Mouse (Mus musculus) CH12.LX (cell line): ENCODE results near the gene Rnf115. TPM values are rescaled to one million over a fixed set of nuclear protein-coding genes. Genes with fewer than 3 reads are reported as not detected.

Experiments
- DNase-seq: peaks from one replicate; pipeline ENCODE4 v3.0.0-alpha.2; 2013; ENCODE audit errors: extremely low read depth
- H3K27ac ChIP-seq: 2 replicates; pipeline ENCODE4 v1.5.1; 2012; ENCODE audit warnings: low read depth, mild to moderate bottlenecking, control low read depth, moderate library complexity; ENCODE audit not compliant: insufficient read depth
- H3K27me3 ChIP-seq: replicated peaks from 2 replicates; pipeline ENCODE3; 2012; ENCODE audit warnings: inconsistent platforms
- H3K36me3 ChIP-seq, 2 experiments: replicated peaks in 1 of 2; 2 replicates each; pipeline versions ENCODE3 to v1.6.1; 2012; ENCODE audit warnings: inconsistent platforms in 1 of 2, low read length in 1 of 2, mild to moderate bottlenecking in 1 of 2, mixed read lengths in 1 of 2, moderate library complexity in 1 of 2; ENCODE audit not compliant: control insufficient read depth in 1 of 2, insufficient read depth in 1 of 2
- H3K4me1 ChIP-seq, 2 experiments: 2 replicates each; pipeline ENCODE4 v1.6.1; 2012; ENCODE audit warnings: inconsistent platforms in 1 of 2, moderate library complexity in 1 of 2; ENCODE audit not compliant: insufficient read depth in 2 of 2, control insufficient read depth in 1 of 2
- H3K4me2 ChIP-seq: 2 replicates; pipeline ENCODE4 v1.6.1; 2012; ENCODE audit warnings: low read depth, mild to moderate bottlenecking, control low read depth; ENCODE audit not compliant: poor library complexity, insufficient read depth, severe bottlenecking
- H3K4me3 ChIP-seq, 3 experiments: fragments of 150-350 bp in 1 of 3; sonication (generic) in 1 of 3; replicated peaks in 1 of 3; 2 replicates each; pipeline versions ENCODE3 to v1.5.1; 2011 to 2012; ENCODE audit warnings: low read depth in 2 of 3, low read length in 2 of 3, mild to moderate bottlenecking in 2 of 3, moderate library complexity in 2 of 3, control low read depth in 1 of 3, improper control_type of control experiment in 1 of 3, inconsistent platforms in 1 of 3, mixed read lengths in 1 of 3; ENCODE audit not compliant: poor library complexity in 1 of 3
- H3K79me2 ChIP-seq: replicated peaks from 2 replicates; pipeline ENCODE4 v1.6.1; 2012; ENCODE audit warnings: mild to moderate bottlenecking, moderate library complexity; ENCODE audit not compliant: control insufficient read depth, poor library complexity, insufficient read depth, severe bottlenecking; ENCODE audit errors: extremely low read depth
- H3K9ac ChIP-seq: 2 replicates; pipeline ENCODE4 v1.6.1; 2012; ENCODE audit warnings: low read depth, mild to moderate bottlenecking, control low read depth, moderate library complexity; ENCODE audit not compliant: insufficient read depth
- H3K9me3 ChIP-seq: replicated peaks from 2 replicates; pipeline ENCODE3; 2012; ENCODE audit warnings: low read length, inconsistent platforms, mixed read lengths
- BHLHE40 ChIP-seq: IDR thresholded peaks from 2 replicates; pipeline ENCODE4 v1.6.1; 2011; ENCODE audit warnings: mild to moderate bottlenecking, low read depth, low read length, improper control_type of control experiment
- CHD2 ChIP-seq: IDR thresholded peaks from 2 replicates; pipeline ENCODE4 v1.6.1; 2011; ENCODE audit warnings: low read length, improper control_type of control experiment
- CTCF ChIP-seq, 2 experiments: IDR thresholded peaks in 1 of 2; conservative IDR thresholded peaks in 1 of 2; 2 replicates each; pipeline ENCODE4 v1.5.1; 2011 to 2012; ENCODE audit warnings: low read depth in 2 of 2, low read length in 2 of 2, improper control_type of control experiment in 1 of 2, inconsistent platforms in 1 of 2, mild to moderate bottlenecking in 1 of 2, moderate library complexity in 1 of 2
- E2F4 ChIP-seq: IDR thresholded peaks from 2 replicates; pipeline ENCODE4 v1.6.1; 2011; ENCODE audit warnings: low read depth, low read length, improper control_type of control experiment; ENCODE audit not compliant: insufficient replicate concordance
- ELF1 ChIP-seq: IDR thresholded peaks from 2 replicates; pipeline ENCODE4 v1.6.1; 2014; ENCODE audit warnings: low read depth, mild to moderate bottlenecking, inconsistent platforms, low read length, improper control_type of control experiment
- GABPA ChIP-seq: IDR thresholded peaks from 2 replicates; pipeline ENCODE4 v1.6.1; 2012; ENCODE audit warnings: low read depth, low read length, improper control_type of control experiment, inconsistent platforms; ENCODE audit not compliant: insufficient replicate concordance
- IRF4 ChIP-seq: IDR thresholded peaks from 2 replicates; pipeline ENCODE4 v1.6.1; 2014; ENCODE audit warnings: low read depth, mild to moderate bottlenecking, inconsistent platforms, low read length, improper control_type of control experiment
- JUND ChIP-seq: conservative IDR thresholded peaks from 2 replicates; pipeline ENCODE4 v1.6.1; 2011; ENCODE audit warnings: low read depth, low read length, improper control_type of control experiment
- KAT2A ChIP-seq: IDR thresholded peaks from 2 replicates; pipeline ENCODE4 v1.6.1; 2012; ENCODE audit warnings: low read length, improper control_type of control experiment, inconsistent platforms; ENCODE audit not compliant: insufficient replicate concordance
- MAZ ChIP-seq: IDR thresholded peaks from 2 replicates; pipeline ENCODE4 v1.6.1; 2012; ENCODE audit warnings: low read depth, mild to moderate bottlenecking, inconsistent platforms, low read length, improper control_type of control experiment, moderate library complexity
- MEF2A ChIP-seq: IDR thresholded peaks from 2 replicates; pipeline ENCODE4 v1.6.1; 2014; ENCODE audit warnings: low read depth, mild to moderate bottlenecking, inconsistent platforms, low read length, improper control_type of control experiment, borderline replicate concordance
- MXI1 ChIP-seq: IDR thresholded peaks from 2 replicates; pipeline ENCODE4 v1.6.1; 2011; ENCODE audit warnings: mild to moderate bottlenecking, low read depth, low read length, improper control_type of control experiment
- MYC ChIP-seq: IDR thresholded peaks from 2 replicates; pipeline ENCODE4 v1.6.1; 2011; ENCODE audit warnings: low read depth, mild to moderate bottlenecking, improper control_type of control experiment, low read length
- NELFE ChIP-seq: IDR thresholded peaks from 2 replicates; pipeline ENCODE4 v1.6.1; 2011; ENCODE audit warnings: low read depth, low read length, improper control_type of control experiment
- NRF1 ChIP-seq: IDR thresholded peaks from 2 replicates; pipeline ENCODE4 v1.6.1; 2014; ENCODE audit warnings: low read depth, mild to moderate bottlenecking, inconsistent platforms, low read length, improper control_type of control experiment, moderate library complexity
- POLR2AphosphoS2 ChIP-seq: IDR thresholded peaks from 2 replicates; pipeline ENCODE4 v1.6.1; 2011; ENCODE audit warnings: low read depth, low read length, improper control_type of control experiment
- RAD21 ChIP-seq: IDR thresholded peaks from 2 replicates; pipeline ENCODE4 v1.6.1; 2011; ENCODE audit warnings: low read depth, mild to moderate bottlenecking, low read length, improper control_type of control experiment, moderate library complexity
- RCOR1 ChIP-seq: conservative IDR thresholded peaks from 2 replicates; pipeline ENCODE4 v1.6.1; 2012; ENCODE audit warnings: low read depth, mild to moderate bottlenecking, inconsistent platforms, low read length, improper control_type of control experiment
- SIN3A ChIP-seq: IDR thresholded peaks from 2 replicates; pipeline ENCODE4 v1.6.1; 2012; ENCODE audit warnings: low read length, improper control_type of control experiment, inconsistent platforms
- SMC3 ChIP-seq: IDR thresholded peaks from 2 replicates; pipeline ENCODE4 v1.6.1; 2011; ENCODE audit warnings: low read depth, low read length, improper control_type of control experiment
- TCF12 ChIP-seq: IDR thresholded peaks from 2 replicates; pipeline ENCODE4 v1.6.1; 2014; ENCODE audit warnings: low read depth, mild to moderate bottlenecking, inconsistent platforms, low read length, improper control_type of control experiment
- UBTF ChIP-seq: IDR thresholded peaks from 2 replicates; pipeline ENCODE4 v1.6.1; 2012; ENCODE audit warnings: low read depth, mild to moderate bottlenecking, inconsistent platforms, low read length, improper control_type of control experiment, moderate library complexity
- USF2 ChIP-seq: conservative IDR thresholded peaks from 2 replicates; pipeline ENCODE4 v1.6.1; 2011; ENCODE audit warnings: low read depth, low read length, improper control_type of control experiment
- ZC3H11A ChIP-seq: IDR thresholded peaks from 2 replicates; pipeline ENCODE4 v1.6.1; 2012; ENCODE audit warnings: low read depth, mild to moderate bottlenecking, inconsistent platforms, low read length, improper control_type of control experiment
- ZMIZ1 ChIP-seq: IDR thresholded peaks from 2 replicates; pipeline ENCODE4 v1.6.1; 2012; ENCODE audit warnings: low read depth, mild to moderate bottlenecking, inconsistent platforms, low read length, improper control_type of control experiment
- ZNF384 ChIP-seq: IDR thresholded peaks from 2 replicates; pipeline ENCODE4 v1.6.1; 2012; ENCODE audit warnings: low read depth, low read length, improper control_type of control experiment, inconsistent platforms
- dilution Hi-C: fragments of 300-500 bp; cut with MboI; formaldehyde crosslinking; loops from 2 replicates; pipeline ENCODE4 v1.14.3; 2020; ENCODE audit warnings: low sequenced_read_pairs; ENCODE audit not compliant: extremely low pct_unique_long_range_greater_than_20kb, extremely low pct_ligation_motif_present
- in situ Hi-C: fragments of 300-500 bp; cut with MboI; formaldehyde crosslinking; loops from 3 replicates; pipeline ENCODE4 v1.14.3; 2019; ENCODE audit warnings: low sequenced_read_pairs, low pct_ligation_motif_present, low pct_unique_long_range_greater_than_20kb, mixed read lengths
- polyA plus RNA-seq: library from polyadenylated mRNA; unstranded; fragments of >175 nt; gene quantifications from 2 replicates; pipeline ENCODE4 v1.2.1, GENCODE M21; 2012; ENCODE audit warnings: low read depth; ENCODE audit not compliant: insufficient read length
- total RNA-seq, 2 experiments: library from RNA; depleted of rRNA; stranded (reverse); fragments of 300-350 nt in 1 of 2; fragments of >200 nt in 1 of 2; gene quantifications; 2 replicates each; pipeline ENCODE4 v1.2.3; 2012 to 2014

Rnf115 gene
- total and polyA plus RNA-seq, 3 experiments = 25.8 to 79.3 (median 64.7) TPM

- Histone ChIP-seq H3K36me3 (peaks cover 52 to 80% of the 10 kb centered on the region in 2 experiments), H3K9ac (no peak overlapping the region), H3K4me2 (no peak overlapping the region), H3K79me2 (no peaks in the 10 kb centered on the region), H3K4me1 (peaks cover 3 to 8% of the 10 kb centered on the region in 2 experiments; a peak in 2 of 4 replicates), H3K27ac (no peak overlapping the region), H3K27me3 (no peaks in the 10 kb centered on the region)
- in situ Hi-C loops = loop anchor here (5.0 kb wide), 1 partner anchor 44 kb away; no protein-coding TSS in a partner anchor
- TF ChIP-seq ELF1 (no peak), CHD2 (no peak), MAZ (no peak), POLR2AphosphoS2 (no peak), UBTF (no peak), IRF4 (no peak), ZNF384 (no peak), MEF2A (no peak), NELFE (no peak), E2F4 (no peak), SIN3A (no peak), TCF12 (no peak), USF2 (no peak), KAT2A (no peak)
- TF ChIP-seq, all 38 proteins: peak for 0
- no peak overlapping the region for H3K4me3 ChIP-seq
- no peak for DNase-seq
- H3K9me3 ChIP-seq = peaks cover 12% of the 10 kb centered on the region
- dilution Hi-C loops = no loop called here
Measured at GRCm38 (mm10) chr3:96706217-96706616, 21.2 kb upstream of the Rnf115 start.

- peaks cover 3 to 8% of the 10 kb centered on the region in 2 experiments; a peak in 2 of 4 replicates for H3K4me1 ChIP-seq
- no peak overlapping the region for H3K27ac ChIP-seq
- no peak overlapping the region for H3K9ac ChIP-seq
- no peak overlapping the region for H3K4me2 ChIP-seq
- DNase-seq = no peak
- peaks cover 52 to 80% of the 10 kb centered on the region in 2 experiments for H3K36me3 ChIP-seq
- in situ Hi-C loops = loop anchor here (5.0 kb wide), 1 partner anchor 45 kb away; no protein-coding TSS in a partner anchor
- no peak overlapping the region for H3K4me3 ChIP-seq
- no peaks in the 10 kb centered on the region for H3K79me2 ChIP-seq
- H3K27me3 ChIP-seq = no peaks in the 10 kb centered on the region
- dilution Hi-C loops = no loop called here
- TF ChIP-seq ZMIZ1 (no peak), SMC3 (no peak), MAZ (no peak), MXI1 (no peak), GABPA (no peak), USF2 (no peak), MEF2A (no peak), RAD21 (no peak), ZC3H11A (no peak), SIN3A (no peak), CTCF (conservative IDR thresholded peaks at IDR 0.05 in 1 of 2, IDR thresholded peaks at IDR 0.05 in 1 of 2; ENCODE audit: low read depth in 2 of 2, low read length in 2 of 2) (no peak), NRF1 (no peak), NELFE (no peak), BHLHE40 (no peak), RCOR1 (no peak), MYC (no peak), UBTF (no peak), JUND (no peak)
- peaks cover 12% of the 10 kb centered on the region for H3K9me3 ChIP-seq
Measured at GRCm38 (mm10) chr3:96706984-96707383, 20.5 kb upstream of the Rnf115 start.
